Mouse (Mus musculus): Measurements from ENCODE around the gene Trim62.

The Trim62 gene

DNA sequence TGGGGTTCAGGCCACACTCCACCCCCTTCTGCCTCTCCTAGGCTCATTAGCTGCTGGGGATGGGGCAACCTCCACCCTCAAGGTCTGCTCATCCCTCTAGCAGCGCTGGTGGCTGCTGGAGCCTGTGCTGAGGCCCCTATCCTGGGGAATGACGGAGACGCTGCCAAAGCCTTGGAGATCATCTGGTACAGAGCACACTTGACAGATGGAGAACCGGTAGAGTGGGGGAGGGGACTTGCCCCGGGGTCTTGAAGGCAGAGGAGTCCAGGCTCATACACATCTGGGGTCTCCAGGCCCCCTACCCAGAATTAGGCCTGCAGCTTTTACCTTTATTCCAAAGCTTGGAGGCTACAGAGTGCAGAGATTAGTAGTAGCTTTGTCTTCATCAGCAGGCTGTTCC, 3.2 kb downstream of the Trim62 start:
- DNase-seq (ENCODE audit: low spot score) = no peak

DNA sequence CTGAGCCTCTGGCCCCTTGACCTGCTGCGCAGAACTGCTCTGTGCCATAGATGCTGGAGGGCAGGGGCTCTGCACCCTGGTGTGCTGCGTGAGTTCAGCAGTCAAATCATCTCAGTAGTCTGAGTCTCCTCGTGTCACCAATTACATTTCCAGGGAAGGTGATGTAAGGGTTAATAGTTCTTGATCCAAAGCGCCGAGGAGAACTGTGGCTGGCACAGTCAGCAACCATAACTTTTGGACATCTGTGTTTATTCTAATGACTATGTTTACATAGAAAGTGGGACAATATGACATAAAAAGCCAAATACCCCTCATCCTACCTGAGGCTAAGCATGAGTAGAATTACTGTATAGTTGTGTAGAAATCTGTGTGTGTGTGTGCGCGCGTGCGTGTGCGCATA, 3.6 kb downstream of the Trim62 start:
- no peak for DNase-seq (ENCODE audit: low spot score)

DNA sequence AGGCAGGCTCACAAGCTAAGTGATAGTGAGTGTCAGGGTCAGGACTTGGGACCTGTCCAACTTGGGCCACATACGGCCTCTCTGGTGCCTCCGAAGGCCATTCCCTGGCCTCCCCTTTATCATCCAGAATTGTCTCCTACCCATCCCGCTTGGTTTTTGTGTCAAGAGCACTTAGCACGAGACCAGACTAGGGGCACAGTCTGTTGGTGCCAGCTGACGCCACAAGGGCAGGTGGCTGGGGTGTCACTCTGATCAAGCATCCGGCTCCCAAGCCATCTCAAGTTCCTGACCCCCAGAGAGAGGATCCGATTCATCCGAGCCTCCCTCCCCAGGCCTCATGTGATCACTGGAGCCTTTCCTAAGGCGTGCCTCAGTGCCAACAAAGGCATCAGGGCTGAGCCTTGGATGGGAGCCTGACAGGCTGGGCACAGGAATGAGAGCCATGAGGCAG, 4.3 kb downstream of the Trim62 start:
- peak; percentile 70 for DNase-seq (ENCODE audit: low spot score)

DNA sequence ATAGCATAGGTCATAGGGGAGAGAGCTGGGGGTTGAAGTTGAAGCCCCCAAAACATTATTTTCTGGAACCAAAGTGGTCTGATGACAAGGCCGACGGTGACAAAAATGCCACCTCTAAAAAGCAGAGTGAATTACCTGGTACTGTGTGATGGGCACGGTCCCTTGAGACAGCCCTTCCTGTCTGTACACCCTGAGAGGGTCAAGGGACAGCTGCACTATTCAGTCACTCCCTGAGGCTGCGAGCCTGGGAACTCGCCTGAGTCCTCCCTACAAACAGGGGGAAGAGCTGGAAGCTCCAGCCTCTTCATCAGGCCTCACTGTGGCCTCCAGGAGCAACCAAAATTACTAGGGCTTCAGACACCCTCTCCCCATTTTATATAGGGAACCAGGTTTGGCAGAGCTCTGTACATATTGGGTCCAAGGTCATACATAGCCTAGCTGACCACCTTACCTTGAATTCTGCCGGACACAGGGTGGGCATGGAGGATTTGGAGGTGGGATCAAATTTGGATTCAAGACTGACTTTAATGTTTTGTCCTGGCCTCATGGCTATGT, 5.1 kb downstream of the Trim62 start:
- no peak for DNase-seq (ENCODE audit: low spot score)

DNA sequence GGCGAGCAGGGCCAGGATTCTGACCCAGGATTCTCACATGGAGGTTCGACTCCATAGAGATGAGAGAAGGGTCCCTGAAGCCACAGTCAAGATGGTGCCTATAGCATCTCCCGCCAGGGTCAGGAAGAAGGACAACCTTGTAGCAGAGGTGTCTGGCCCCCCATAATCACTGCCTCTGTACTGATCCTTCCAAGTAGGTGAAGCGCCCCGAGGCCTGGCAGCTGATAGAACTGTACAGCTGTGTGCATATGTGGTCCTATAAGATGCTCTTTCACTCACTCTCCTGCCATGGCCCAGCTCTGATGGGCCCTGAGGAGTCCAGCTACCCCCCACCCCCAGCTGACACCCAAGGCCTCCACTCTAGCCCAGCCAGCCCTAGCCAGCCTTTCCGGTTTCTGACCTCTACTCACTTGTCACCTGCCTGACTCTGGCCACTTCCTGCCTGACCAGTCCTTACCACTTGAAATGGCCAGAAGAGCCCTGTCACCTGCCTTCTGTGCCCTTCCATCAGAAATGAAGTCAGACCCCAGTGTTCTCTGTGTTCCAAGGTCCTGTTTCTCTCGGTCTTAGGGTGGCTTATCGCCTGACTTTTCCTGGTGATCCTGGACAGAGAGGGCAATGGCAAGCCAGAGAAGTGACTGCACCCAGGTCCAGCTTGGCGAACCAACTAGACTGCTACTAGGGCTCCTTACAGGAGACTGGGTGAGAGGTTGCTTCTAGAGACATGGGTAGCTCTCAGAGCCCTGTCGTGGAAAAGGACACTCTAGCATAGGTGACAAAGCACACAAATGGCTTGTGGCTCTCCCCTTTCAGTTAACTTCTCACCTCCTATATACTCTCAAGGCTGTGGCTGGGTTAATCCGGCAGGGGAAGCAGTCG, 6.6 kb downstream of the Trim62 start:
- no peak for DNase-seq (ENCODE audit: low spot score)

- DNase-seq (ENCODE audit: low spot score) = no peak
Measured at GRCm38 (mm10) chr4:128891157-128891556, 7.8 kb downstream of the Trim62 start.

DNA sequence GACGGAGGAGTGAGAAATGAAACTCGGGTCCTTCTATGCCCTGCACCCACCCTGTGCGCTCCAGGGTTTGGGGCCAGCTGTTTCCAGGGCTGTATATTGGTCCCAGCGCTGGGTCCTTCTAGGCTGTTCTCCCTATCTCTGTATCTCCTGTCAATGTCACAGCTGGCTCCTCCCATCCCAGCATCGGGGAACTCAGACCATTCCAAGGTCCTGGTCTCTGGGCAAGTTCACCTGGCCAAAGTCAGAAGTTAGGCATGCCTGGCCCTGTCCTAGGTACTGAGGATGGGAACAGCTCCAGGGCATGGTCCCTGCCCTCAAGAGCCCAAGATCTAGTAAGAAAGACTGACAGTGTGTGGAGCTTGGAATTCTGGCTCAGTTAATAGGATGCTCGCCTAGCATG, 8.4 kb downstream of the Trim62 start:
- no peak for DNase-seq (ENCODE audit: low spot score)

DNA sequence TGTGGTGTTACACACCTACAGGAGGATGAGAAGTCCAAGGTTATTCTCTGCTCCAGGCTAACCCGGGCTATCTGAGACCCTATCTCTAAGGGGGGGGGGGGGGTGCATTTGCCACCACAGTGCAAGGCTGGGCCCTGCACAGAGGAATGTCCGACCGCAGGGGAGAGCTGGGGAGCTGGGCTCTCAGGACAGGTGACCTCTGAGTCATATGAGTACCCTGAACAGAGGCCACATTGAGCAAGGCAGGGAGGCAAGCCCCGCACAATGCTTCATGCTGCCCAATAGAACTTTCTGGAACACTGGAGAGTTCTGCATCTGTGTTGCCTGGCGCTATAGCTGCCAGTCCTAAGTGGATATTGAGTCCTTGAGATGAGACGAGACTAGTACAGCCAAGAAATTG, 8.8 kb downstream of the Trim62 start:
- no peak for DNase-seq (ENCODE audit: low spot score)

- DNase-seq (ENCODE audit: low spot score) = no peak
Measured at GRCm38 (mm10) chr4:128894112-128894511, 10.7 kb downstream of the Trim62 start.

GRCm38 (mm10) chr4:128895841-128896240, 12.5 kb downstream of the Trim62 start:
- no peak for DNase-seq (ENCODE audit: low spot score)

DNA sequence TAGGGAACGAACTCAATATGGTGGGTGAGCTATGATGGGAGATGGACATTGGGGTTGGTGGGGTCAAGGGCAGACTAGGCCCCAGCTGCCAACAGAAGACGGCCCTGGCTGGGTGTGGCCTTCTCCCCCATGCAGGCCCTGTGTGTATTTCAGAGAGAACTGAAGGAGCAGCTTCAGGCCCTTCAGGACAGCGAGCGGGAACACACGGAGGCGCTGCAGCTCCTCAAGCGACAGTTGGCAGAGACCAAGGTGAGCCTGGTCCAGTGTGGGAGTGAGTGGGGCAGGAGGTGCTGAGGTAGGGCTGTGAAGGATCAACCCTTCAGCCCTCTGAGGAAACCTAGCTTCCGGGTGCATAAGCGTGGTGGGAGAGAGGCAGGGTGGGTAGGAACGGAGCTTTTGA, 13.3 kb downstream of the Trim62 start:
- no peak for DNase-seq (ENCODE audit: low spot score)

- DNase-seq (ENCODE audit: low spot score) = no peak
Measured at GRCm38 (mm10) chr4:128897911-128898421, 14.6 kb downstream of the Trim62 start.

DNA sequence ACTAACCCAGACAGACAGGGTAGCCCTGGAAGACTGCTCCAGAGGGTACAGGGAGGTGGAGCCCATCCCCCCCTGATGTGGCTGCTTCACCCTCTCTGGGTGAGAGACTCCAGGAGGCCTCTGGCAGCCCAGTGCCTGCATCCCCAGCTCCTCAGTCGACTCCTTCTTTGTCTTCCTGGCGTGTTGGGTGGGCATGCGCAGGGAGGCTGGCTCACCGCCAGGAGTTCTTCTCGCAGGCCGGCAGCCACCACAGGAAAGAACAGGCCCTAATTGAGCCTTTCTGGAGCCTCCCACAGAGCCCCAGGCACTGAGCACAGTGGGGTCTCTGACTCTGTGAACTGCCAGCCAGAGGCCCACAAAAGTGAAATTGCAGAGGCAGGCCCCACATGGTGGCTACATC, 16.0 kb downstream of the Trim62 start:
- DNase-seq (ENCODE audit: low spot score) = peak; percentile 58

GRCm38 (mm10) chr4:128900484-128900883, 17.1 kb downstream of the Trim62 start:
- no peak for DNase-seq (ENCODE audit: low spot score)

- no peak for DNase-seq (ENCODE audit: low spot score)
Measured at GRCm38 (mm10) chr4:128902390-128902789, 19.0 kb downstream of the Trim62 start.

GRCm38 (mm10) chr4:128904035-128904800, 20.8 kb downstream of the Trim62 start:
- peak; percentile 59 for DNase-seq (ENCODE audit: low spot score)

DNA sequence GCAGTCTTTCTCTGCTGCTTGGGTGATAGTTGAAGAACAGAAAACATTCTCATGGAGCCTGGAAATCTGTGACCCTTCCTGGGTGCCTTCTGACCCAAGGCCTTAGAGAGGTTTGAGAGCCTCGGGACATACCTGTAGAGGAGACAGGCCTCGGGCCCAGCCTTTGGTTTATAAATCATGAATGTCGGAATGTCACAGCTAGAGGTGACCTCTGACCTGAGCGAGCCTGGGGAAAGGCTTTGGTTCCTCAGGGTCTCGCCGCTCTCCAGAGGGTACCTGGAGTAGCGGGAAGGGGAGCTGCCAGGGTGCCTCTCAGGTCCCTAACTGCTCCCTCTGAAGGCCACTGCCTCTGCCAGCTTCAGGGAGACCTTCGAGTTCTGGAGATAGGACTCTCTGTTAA, 21.9 kb downstream of the Trim62 start:
- DNase-seq (ENCODE audit: low spot score) = no peak

DNA sequence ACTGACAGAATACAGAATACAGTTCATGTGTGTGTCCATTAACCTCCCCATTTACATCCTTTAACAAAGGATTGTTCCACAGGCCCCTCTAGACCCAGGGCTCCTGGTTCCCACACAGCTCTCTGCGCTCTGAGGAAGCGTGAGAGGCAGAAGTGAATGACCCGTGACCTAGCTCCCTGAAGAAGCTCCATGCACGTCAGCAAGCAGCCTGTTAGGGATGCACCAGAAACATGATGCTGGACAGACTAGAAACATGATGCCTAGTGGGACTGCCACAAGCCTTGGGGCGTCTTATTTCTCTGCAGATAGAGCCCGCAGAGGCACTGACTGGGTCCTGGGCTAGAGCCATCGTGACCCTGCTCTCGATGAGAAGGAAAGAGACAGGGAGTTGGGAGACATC, 23.4 kb downstream of the Trim62 start:
- no peak for DNase-seq (ENCODE audit: low spot score)

DNA sequence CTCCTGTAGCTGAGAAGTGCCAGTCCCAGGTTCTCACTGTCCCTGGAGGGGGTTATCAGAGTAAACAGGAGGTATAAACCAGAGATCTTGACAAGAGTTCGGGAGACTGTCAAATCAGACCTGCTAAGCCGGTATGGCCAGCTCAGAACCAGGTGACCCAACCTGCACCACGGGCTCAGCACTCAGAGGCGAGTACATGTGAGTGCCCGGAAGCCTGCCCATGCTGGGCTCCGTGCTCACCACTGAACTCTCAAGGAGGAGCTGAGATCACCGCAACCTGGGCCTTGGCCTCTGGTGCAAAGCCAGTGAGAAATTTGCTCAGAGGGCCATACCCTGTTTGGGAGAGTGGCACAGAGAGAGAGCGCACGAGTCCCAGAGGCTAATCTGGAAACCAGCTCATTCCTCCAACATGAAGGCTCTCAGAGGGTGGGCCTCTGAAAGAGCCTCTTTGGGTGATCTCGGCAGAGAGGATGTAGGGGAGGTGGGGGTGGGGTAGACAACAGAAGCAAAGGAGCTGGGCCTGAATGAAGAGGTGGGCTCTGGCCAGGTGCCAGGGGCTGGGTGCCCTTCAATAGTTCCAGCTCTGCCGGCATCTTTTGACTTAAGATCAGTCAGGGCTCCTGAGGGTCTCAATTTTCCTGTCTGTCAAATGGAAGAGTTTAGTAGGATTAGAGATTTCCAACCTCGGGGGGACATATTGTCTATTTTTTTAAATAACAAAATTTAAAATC, 24.0 kb downstream of the Trim62 start:
- no peak for DNase-seq (ENCODE audit: low spot score)

DNA sequence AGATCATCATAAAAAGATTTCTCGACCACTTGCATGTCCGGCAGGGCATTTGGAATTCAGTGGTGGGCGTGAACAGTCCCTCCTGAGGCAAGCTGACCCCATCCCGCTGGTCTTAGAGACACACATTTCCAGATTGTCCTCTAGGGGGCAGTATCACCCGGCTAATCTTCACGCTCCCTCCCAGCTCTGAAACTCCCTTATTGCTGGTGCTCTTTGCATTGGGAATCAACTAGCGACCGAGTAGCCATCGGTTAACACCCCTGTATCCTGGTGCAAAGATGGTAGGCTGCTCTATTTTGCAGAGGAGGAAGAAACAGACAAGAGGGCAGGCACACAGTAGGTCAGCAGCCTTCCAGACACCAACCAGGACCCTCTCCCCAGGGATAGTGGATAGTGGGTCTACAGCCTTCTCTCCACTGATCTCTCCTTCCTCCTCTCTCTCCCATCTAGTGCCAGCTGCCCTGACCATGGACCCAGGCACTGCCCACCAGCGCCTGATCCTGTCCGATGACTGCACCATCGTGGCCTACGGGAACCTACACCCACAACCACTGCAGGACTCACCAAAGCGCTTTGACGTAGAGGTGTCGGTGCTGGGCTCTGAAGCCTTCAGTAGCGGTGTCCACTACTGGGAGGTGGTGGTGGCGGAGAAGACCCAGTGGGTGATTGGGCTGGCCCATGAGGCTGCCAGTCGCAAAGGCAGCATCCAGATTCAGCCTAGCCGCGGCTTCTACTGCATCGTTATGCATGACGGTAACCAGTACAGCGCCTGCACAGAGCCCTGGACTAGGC, 25.4 kb downstream of the Trim62 start:
- no peak for DNase-seq (ENCODE audit: low spot score)

DNA sequence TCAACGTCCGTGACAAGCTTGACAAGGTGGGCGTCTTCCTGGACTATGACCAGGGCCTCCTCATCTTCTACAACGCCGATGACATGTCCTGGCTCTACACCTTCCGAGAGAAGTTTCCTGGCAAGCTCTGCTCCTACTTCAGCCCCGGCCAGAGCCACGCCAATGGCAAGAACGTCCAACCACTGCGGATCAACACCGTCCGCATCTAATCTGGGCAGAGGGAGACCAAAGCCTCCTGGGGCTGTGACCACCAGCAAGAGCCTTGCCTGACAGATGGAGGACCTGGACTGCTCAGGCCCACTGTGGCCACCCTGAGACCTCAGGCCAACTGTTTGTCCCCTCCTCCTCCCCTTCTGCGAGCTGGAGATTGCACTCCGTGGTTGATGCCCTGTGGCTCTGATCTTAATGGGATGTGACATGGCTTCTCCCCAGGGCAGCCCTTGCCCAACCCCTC, 26.0 kb downstream of the Trim62 start:
- no peak for DNase-seq (ENCODE audit: low spot score)
